Mouse (Mus musculus): ENCODE data around the gene Kctd11. TPM values are rescaled to one million over a fixed set of nuclear protein-coding genes. Genes with fewer than 3 reads are reported as not detected.

Gene Kctd11
- total and polyA plus RNA-seq, 2 experiments from 2014 or later, result 0.57 to 0.93 TPM

DNA sequence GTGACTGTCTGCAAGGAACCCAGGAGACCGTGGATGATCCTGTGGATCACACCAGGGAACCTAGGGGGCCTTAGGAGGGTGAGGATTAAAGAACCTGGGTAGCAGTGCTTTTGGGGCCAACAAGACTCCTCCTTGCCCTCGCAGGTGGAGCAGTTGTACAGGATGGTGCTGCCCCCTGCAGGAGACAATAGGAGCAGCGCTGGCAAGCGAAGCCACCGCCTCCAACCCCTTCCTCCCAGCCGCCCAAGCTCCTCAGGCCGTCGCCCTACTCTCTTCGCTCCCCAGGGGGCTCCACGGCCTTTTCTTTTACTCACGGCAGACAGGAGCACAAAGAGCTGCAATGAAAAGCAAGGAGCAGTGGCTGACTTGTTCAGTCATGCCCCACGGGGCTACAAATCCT is 4.3 kb downstream of the Kctd11 start:
- no peak overlapping the region for H3K4me3 ChIP-seq (ENCODE audit: low read depth, low read length)
- 3% methylated on average over 12 of the region's 12 CpGs for WGBS

DNA sequence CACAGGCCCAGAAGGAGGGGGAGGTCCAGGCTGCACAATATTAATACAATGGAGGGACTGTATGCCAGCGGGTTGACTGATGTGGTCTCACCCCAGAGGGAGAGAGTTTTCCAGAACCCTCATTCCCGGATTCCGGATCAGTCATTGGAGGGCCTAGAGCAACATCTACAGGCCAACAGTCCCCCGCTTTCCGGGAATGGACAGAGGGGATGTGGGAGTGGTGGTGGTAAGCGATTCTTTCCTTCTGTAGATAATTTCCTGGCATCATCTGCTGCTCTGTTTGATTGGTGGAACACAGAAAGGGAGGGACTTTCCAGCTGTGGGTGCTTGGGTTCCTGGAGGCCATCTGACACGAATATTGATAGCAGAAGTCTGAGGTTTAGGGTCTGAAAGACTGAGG is 5.0 kb downstream of the Kctd11 start:
- WGBS, result 68% methylated on average over 7 of the region's 7 CpGs
- Histone ChIP-seq H3K36me3 (ENCODE audit: insufficient read depth, low read length) (no peaks in the 10 kb centered on the region), H3K27me3 (ENCODE audit: insufficient read depth, low read length) (no peaks in the 10 kb centered on the region), H3K9me3 (ENCODE audit: low read length) (no peaks in the 10 kb centered on the region), H3K4me3 (ENCODE audit: low read depth, low read length) (no peak overlapping the region), H3K9ac (replicated peaks; ENCODE audit: low read length, poor library complexity, severe bottlenecking) (no peak overlapping the region), H3K4me2 (ENCODE audit: low read depth, low read length, poor library complexity, severe bottlenecking) (no peak overlapping the region), H3K27ac (ENCODE audit: low read depth, low read length) (no peak overlapping the region), H3K4me1 (ENCODE audit: insufficient read depth, low read length) (no peaks in the 10 kb centered on the region)
- no peak for TF ChIP-seq CTCF (IDR thresholded peaks at IDR 0.05)
- ATAC-seq (ENCODE audit: low FRiP score) (no peak), DNase-seq (ENCODE audit: low spot score) (no peak)

More for the DNA sequence above, 4.3 kb downstream of the Kctd11 start:
- TF ChIP-seq CTCF (IDR thresholded peaks at IDR 0.05), result peak; percentile 80
- H3K4me1 ChIP-seq (ENCODE audit: insufficient read depth, low read length), result no peaks in the 10 kb centered on the region
- H3K9me3 ChIP-seq (ENCODE audit: low read length), result no peaks in the 10 kb centered on the region
- H3K36me3 ChIP-seq (ENCODE audit: insufficient read depth, low read length), result no peaks in the 10 kb centered on the region
- ATAC-seq (ENCODE audit: low FRiP score) (no peak), DNase-seq (ENCODE audit: low spot score) (peak; percentile 83)
- no peak overlapping the region for H3K27ac ChIP-seq (ENCODE audit: low read depth, low read length)
- H3K9ac ChIP-seq (replicated peaks; ENCODE audit: low read length, poor library complexity, severe bottlenecking), result no peak overlapping the region
- peak overlapping the region; percentile 10; the same call in 1 of the 2 replicates for H3K4me2 ChIP-seq (ENCODE audit: low read depth, low read length, poor library complexity, severe bottlenecking)
- H3K27me3 ChIP-seq (ENCODE audit: insufficient read depth, low read length), result no peaks in the 10 kb centered on the region

DNA sequence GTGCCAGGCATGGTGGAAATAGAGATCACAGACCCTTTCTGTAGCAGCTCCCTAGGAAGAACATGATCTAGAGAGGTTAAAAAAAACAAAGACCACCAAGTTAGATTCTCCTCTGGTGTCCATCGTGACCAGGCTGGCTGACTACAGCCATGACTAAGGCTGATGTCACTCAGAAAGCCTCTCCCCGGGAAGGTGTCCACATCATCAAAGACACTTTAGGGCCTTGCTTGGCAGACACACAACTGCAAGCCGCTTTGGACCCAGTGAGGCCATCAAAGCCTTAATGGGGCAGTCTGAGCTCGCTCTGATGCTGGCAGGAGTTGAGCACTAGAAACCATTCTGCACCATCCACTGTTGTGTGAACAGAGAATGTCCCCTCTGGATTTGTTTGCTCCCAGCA is 8.8 kb downstream of the Kctd11 start:
- Histone ChIP-seq H3K4me2 (ENCODE audit: low read depth, low read length, poor library complexity, severe bottlenecking) (no peak overlapping the region), H3K27ac (ENCODE audit: low read depth, low read length) (no peak overlapping the region), H3K4me1 (ENCODE audit: insufficient read depth, low read length) (no peaks in the 10 kb centered on the region), H3K9me3 (ENCODE audit: low read length) (no peaks in the 10 kb centered on the region), H3K27me3 (ENCODE audit: insufficient read depth, low read length) (no peaks in the 10 kb centered on the region), H3K9ac (replicated peaks; ENCODE audit: low read length, poor library complexity, severe bottlenecking) (no peak overlapping the region), H3K4me3 (ENCODE audit: low read depth, low read length) (no peak overlapping the region), H3K36me3 (ENCODE audit: insufficient read depth, low read length) (no peaks in the 10 kb centered on the region)
- WGBS, result 75% methylated on average over 4 of the region's 4 CpGs
- TF ChIP-seq CTCF (IDR thresholded peaks at IDR 0.05), result no peak
- DNase-seq (ENCODE audit: low spot score) (no peak), ATAC-seq (ENCODE audit: low FRiP score) (no peak)

DNA sequence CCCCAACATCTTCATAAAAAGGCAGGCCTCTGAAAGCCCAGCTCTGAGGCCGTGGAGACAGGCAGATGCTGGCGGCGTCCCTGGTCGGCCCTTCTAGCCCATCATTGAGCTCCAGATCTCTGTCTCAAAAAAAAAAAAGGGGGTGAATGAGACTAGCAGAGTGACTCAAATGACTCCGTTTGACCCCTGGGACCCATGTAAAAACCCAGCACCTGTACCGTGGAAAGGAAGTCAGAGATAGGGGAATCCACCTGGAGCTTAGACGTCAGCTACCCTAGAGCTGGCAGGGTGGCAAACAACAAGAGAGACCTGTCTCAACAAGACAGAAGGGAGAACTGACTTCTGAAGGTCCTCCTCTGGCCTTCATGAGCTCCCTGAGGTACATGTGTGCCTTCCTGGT is 9.4 kb downstream of the Kctd11 start:
- no peaks in the 10 kb centered on the region for H3K27me3 ChIP-seq (ENCODE audit: insufficient read depth, low read length)
- no peak for TF ChIP-seq CTCF (IDR thresholded peaks at IDR 0.05)
- no peak overlapping the region for H3K4me3 ChIP-seq (ENCODE audit: low read depth, low read length)
- H3K9me3 ChIP-seq (ENCODE audit: low read length), result no peaks in the 10 kb centered on the region
- no peak overlapping the region for H3K4me2 ChIP-seq (ENCODE audit: low read depth, low read length, poor library complexity, severe bottlenecking)
- ATAC-seq (ENCODE audit: low FRiP score) (no peak), DNase-seq (ENCODE audit: low spot score) (no peak)
- no peak overlapping the region for H3K27ac ChIP-seq (ENCODE audit: low read depth, low read length)
- WGBS, result 86% methylated on average over 7 of the region's 7 CpGs
- H3K9ac ChIP-seq (replicated peaks; ENCODE audit: low read length, poor library complexity, severe bottlenecking), result no peak overlapping the region
- no peaks in the 10 kb centered on the region for H3K36me3 ChIP-seq (ENCODE audit: insufficient read depth, low read length)
- H3K4me1 ChIP-seq (ENCODE audit: insufficient read depth, low read length), result no peaks in the 10 kb centered on the region

DNA sequence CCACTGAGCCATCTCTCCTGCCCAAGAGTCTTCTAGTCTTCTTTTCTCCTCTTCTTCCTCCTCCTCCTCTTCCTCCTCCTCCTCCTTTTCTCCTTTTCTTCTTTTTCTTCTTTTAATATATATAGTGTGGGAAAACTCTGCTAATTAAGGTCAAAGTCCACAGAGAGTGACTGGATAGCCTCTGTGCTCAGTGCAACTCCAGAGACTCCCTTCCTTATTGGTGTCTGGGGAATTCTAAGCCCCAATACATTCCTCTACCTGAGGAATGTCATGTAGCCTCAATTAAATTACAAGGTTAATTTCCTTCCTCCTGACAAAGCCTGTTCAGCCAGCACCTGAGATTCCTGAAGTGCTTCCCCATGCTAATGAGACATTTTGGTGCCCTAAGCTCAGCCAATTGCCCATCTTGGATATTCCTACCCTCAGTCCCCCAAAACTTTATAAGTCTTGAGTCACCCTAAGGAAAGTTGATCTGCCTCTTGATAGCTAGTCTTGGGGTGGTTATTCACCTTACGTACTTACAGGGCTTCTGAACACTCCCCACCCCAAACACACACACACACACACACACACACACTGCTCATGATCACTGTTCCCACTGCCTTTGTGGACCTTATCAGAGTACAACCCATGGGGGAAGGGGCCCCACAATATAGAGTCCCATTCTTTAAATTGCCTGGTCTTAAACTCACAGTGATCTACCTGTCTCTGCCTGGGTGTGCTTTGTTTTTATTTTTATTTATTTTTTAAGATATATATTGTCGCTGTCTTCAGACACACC is 10.7 kb downstream of the Kctd11 start:
- Histone ChIP-seq H3K4me1 (ENCODE audit: insufficient read depth, low read length) (no peaks in the 10 kb centered on the region), H3K4me2 (ENCODE audit: low read depth, low read length, poor library complexity, severe bottlenecking) (no peak overlapping the region), H3K27me3 (ENCODE audit: insufficient read depth, low read length) (no peaks in the 10 kb centered on the region), H3K4me3 (ENCODE audit: low read depth, low read length) (no peak overlapping the region), H3K27ac (ENCODE audit: low read depth, low read length) (no peak overlapping the region), H3K9me3 (ENCODE audit: low read length) (no peaks in the 10 kb centered on the region), H3K9ac (replicated peaks; ENCODE audit: low read length, poor library complexity, severe bottlenecking) (no peak overlapping the region), H3K36me3 (ENCODE audit: insufficient read depth, low read length) (no peaks in the 10 kb centered on the region)
- no peak for ATAC-seq (ENCODE audit: low FRiP score)
- WGBS, result 97% methylated on average over 2 of the region's 2 CpGs
- no peak for TF ChIP-seq CTCF (IDR thresholded peaks at IDR 0.05)
- no peak for DNase-seq (ENCODE audit: low spot score)

DNA sequence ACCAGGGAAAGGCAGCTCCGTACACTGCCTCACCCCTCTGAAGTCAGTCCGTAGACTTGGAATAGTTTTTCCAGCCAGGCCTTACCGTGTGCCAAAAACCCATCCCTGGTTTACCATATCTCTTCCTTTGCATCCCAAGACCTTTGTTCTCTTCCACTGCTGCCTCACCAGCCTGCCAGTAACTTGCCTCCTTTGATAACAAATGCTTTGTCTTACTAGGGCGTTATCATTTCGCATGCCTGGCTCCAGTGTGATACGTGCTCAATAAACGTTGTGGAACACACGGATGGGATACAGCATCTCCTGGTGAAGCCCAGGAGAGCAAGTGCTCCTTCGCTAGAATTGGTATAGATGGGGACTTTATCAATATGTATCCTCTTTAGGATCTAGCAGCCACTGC is 13.9 kb downstream of the Kctd11 start:
- no peaks in the 10 kb centered on the region for H3K4me1 ChIP-seq (ENCODE audit: insufficient read depth, low read length)
- no peak overlapping the region for H3K9ac ChIP-seq (replicated peaks; ENCODE audit: low read length, poor library complexity, severe bottlenecking)
- no peak overlapping the region for H3K4me3 ChIP-seq (ENCODE audit: low read depth, low read length)
- DNase-seq (ENCODE audit: low spot score) (no peak), ATAC-seq (ENCODE audit: low FRiP score) (no peak)
- no peak overlapping the region for H3K27ac ChIP-seq (ENCODE audit: low read depth, low read length)
- 76% methylated on average over 9 of the region's 9 CpGs for WGBS
- no peaks in the 10 kb centered on the region for H3K9me3 ChIP-seq (ENCODE audit: low read length)
- no peak overlapping the region for H3K4me2 ChIP-seq (ENCODE audit: low read depth, low read length, poor library complexity, severe bottlenecking)
- H3K27me3 ChIP-seq (ENCODE audit: insufficient read depth, low read length), result no peaks in the 10 kb centered on the region
- no peaks in the 10 kb centered on the region for H3K36me3 ChIP-seq (ENCODE audit: insufficient read depth, low read length)
- no peak for TF ChIP-seq CTCF (IDR thresholded peaks at IDR 0.05)

Data from midbrain, postnatal 0 days (tissue).